Mouse (Mus musculus) lung, adult 2 months (tissue): Measurements from ENCODE around the gene Capn7.

Experiments used
- CTCF ChIP-seq: fragments of 200-500 bp; IDR thresholded peaks from 2 replicates; pipeline ENCODE4 v1.5.1; 2011; ENCODE audit warnings: mild to moderate bottlenecking, low read length, control low read depth; ENCODE audit not compliant: insufficient read depth
- POLR2A ChIP-seq: fragments of 200-500 bp; IDR thresholded peaks from 2 replicates; pipeline ENCODE4 v1.6.1; 2011; ENCODE audit warnings: low read depth, mild to moderate bottlenecking, control low read depth, low read length, borderline replicate concordance; ENCODE audit errors: extremely low read depth

DNA sequence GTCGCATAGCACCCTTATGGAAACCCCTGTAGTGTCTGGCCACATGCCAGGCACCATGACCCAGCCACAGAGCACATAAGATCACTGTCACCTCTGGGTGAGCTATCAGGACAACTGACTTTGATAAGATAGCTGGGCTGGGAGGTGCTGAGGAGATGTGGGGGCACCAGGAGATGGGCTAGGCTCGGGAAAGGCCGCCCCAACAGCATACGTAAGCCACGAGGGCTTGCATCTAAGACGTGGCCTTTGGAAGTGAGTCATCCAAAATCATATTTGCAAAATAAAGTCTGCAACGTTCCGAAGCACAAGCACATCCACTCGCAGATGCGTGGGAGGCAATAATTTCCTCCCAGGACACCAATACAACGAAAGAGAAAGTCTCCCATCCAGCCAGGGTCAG is 64.5 kb downstream of the Capn7 start:
- TF ChIP-seq POLR2A (no peak), CTCF (no peak)
